In the genomic region with DNA sequence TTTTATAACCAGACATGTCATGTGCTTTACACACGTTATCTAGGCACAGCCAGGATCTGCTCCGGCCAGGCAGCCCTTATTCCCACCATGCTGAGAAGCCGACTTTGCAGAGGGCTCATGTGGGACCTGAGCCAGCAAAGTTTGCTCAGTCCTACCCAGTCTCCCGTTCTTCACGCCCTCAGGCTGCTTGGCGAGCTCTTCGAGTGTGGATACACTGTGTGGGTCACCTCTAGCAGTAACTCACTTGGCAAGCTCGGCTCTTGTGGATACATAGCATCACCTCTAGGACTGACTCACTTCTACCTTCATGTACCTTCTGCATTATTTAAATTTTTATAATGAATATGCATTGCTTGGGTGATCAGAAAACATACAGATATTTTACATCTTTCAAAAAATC, we compare ENCODE assay signal across 25 mouse cellular contexts.
DNase-seq lines count a peak whose midpoint lies in the region; ATAC-seq and TF ChIP-seq lines count a peak whose summit lies in the region.
"Had no signal": no experiment of that assay in that cellular context is flagged by ENCODE, and none has a peak within 500 bp of the region (broad histone marks: within the 10 kb centered on the region; RNA-seq: fewer than 3 reads in every experiment).

No protein-coding gene starts in this region.

- no peak for TF ChIP-seq EP300 in lung, postnatal 0 days (IDR thresholded peaks at IDR 0.05)

- TF ChIP-seq CTCF in lung, postnatal 0 days (IDR thresholded peaks at IDR 0.05) = no peak

- DNase-seq in kidney, adult 11 months = peak; percentile 73
- DNase-seq in lung, postnatal 0 days (ENCODE audit: low spot score) = peak; percentile 8
- DNase-seq in lung, postnatal 4 days = no peak
- peak; percentile 46 for DNase-seq in kidney, postnatal 10 days
- no peak for DNase-seq in adrenal gland, adult (ENCODE audit: inconsistent age in 2 of 2, low spot score in 1 of 2)
- DNase-seq in layer of hippocampus, postnatal 10 days (ENCODE audit: low spot score in 2 of 2) = no peak
- DNase-seq: adrenal gland, postnatal 10 days; B cell, adult 2 months; cerebellum, adult 8-10 months; cerebellum, postnatal 36 days; embryo, embryonic 11 days; heart, postnatal 4 days; retina, postnatal 1 day; thymus, postnatal 14 days had no signal

- no peaks in the 10 kb centered on the region for H3K9me3 ChIP-seq in kidney, embryonic 14.5 days (ENCODE audit: control insufficient read depth, low read length)
- H3K9me3 ChIP-seq in lung, postnatal 0 days (ENCODE audit: low read length) = no peaks in the 10 kb centered on the region
- H3K9me3 ChIP-seq: G1E; heart, embryonic 15.5 days; intestine, embryonic 15.5 days; midbrain, embryonic 10.5 days; neural tube, embryonic 13.5 days had no signal

- WGBS in kidney, embryonic 14.5 days = 53% methylated on average over 8 of the region's 8 CpGs
- 33% methylated on average over 8 of the region's 8 CpGs for WGBS in lung, postnatal 0 days

- no peak for ATAC-seq in kidney, embryonic 14.5 days (ENCODE audit: low FRiP score, low TSS enrichment)
- ATAC-seq in lung, postnatal 0 days = 0 out of 2 replicates have a peak, but pooled peaks have one; percentile 12
- ATAC-seq: activated CD4-positive, CD25-positive, alpha-beta regulatory T cell, adult 4 months; intestine, embryonic 15.5 days; midbrain, embryonic 16.5 days had no signal

- H3K4me1 ChIP-seq in kidney, embryonic 14.5 days (ENCODE audit: control insufficient read depth, insufficient read depth, low read length) = no peaks in the 10 kb centered on the region
- H3K4me1 ChIP-seq in lung, postnatal 0 days (ENCODE audit: insufficient read depth, low read depth, low read length) = no peaks in the 10 kb centered on the region
- H3K4me1 ChIP-seq: heart, embryonic 15.5 days; intestine, embryonic 15.5 days had no signal

- H3K4me3 ChIP-seq in kidney, embryonic 14.5 days (ENCODE audit: low read length) = no peak overlapping the region
- no peak overlapping the region for H3K4me3 ChIP-seq in lung, postnatal 0 days (ENCODE audit: low read depth, low read length)
- H3K4me3 ChIP-seq: heart, embryonic 15.5 days; intestine, embryonic 15.5 days; midbrain, embryonic 10.5 days; myocyte; neural tube, embryonic 13.5 days had no signal

- no peaks in the 10 kb centered on the region for H3K36me3 ChIP-seq in kidney, embryonic 14.5 days (ENCODE audit: control insufficient read depth, insufficient read depth, low read length)
- H3K36me3 ChIP-seq in lung, postnatal 0 days (ENCODE audit: insufficient read depth, low read length) = no peaks in the 10 kb centered on the region
- H3K36me3 ChIP-seq: G1E; heart, embryonic 15.5 days; intestine, embryonic 15.5 days; midbrain, embryonic 10.5 days; neural tube, embryonic 13.5 days had no signal

- H3K27ac ChIP-seq in kidney, embryonic 14.5 days (ENCODE audit: low read depth, low read length) = no peak overlapping the region
- H3K27ac ChIP-seq in lung, postnatal 0 days (ENCODE audit: low read length) = no peak overlapping the region
- H3K27ac ChIP-seq: heart, embryonic 15.5 days; hindbrain, embryonic 14.5 days; intestine, embryonic 15.5 days; midbrain, embryonic 10.5 days; neural tube, embryonic 13.5 days had no signal

- H3K9ac ChIP-seq in kidney, embryonic 14.5 days (ENCODE audit: low read depth, low read length) = no peak overlapping the region
- H3K9ac ChIP-seq in lung, postnatal 0 days (replicated peaks; ENCODE audit: low read depth) = no peak overlapping the region
- H3K9ac ChIP-seq: heart, embryonic 15.5 days; hindbrain, embryonic 14.5 days; intestine, embryonic 15.5 days; neural tube, embryonic 13.5 days had no signal

- no peaks in the 10 kb centered on the region for H3K27me3 ChIP-seq in kidney, embryonic 14.5 days (ENCODE audit: control insufficient read depth, insufficient read depth, low read length)
- no peaks in the 10 kb centered on the region for H3K27me3 ChIP-seq in lung, postnatal 0 days (replicated peaks; ENCODE audit: insufficient read depth, low read length)
- H3K27me3 ChIP-seq: CH12.LX; heart, embryonic 15.5 days; intestine, embryonic 15.5 days; neural tube, embryonic 13.5 days had no signal

- H3K4me2 ChIP-seq in kidney, embryonic 14.5 days (replicated peaks; ENCODE audit: low read depth, low read length) = no peak overlapping the region
- no peak overlapping the region for H3K4me2 ChIP-seq in lung, postnatal 0 days (replicated peaks; ENCODE audit: low read depth, low read length)
- H3K4me2 ChIP-seq: heart, embryonic 15.5 days; hindbrain, embryonic 14.5 days; intestine, embryonic 15.5 days; neural tube, embryonic 13.5 days had no signal

Comparison
In these comparisons a context has a peak if more than half of its experiments do, and no peak if none do; other contexts are left out.
1. DNase-seq: peak in kidney, adult 11 months (single experiment), lung, postnatal 0 days (single experiment) and kidney, postnatal 10 days (single experiment); none in lung, postnatal 4 days (0 of 2), adrenal gland, adult (0 of 2) and layer of hippocampus, postnatal 10 days (0 of 2).